Mouse (Mus musculus): ENCODE measurements at regions not wholly inside any gene's neighbourhood (a gene's known extent, or its start where the extent isn't known, plus 50 kb on each side); places are given as distances from the start of the nearest gene placed in this dataset.

DNA sequence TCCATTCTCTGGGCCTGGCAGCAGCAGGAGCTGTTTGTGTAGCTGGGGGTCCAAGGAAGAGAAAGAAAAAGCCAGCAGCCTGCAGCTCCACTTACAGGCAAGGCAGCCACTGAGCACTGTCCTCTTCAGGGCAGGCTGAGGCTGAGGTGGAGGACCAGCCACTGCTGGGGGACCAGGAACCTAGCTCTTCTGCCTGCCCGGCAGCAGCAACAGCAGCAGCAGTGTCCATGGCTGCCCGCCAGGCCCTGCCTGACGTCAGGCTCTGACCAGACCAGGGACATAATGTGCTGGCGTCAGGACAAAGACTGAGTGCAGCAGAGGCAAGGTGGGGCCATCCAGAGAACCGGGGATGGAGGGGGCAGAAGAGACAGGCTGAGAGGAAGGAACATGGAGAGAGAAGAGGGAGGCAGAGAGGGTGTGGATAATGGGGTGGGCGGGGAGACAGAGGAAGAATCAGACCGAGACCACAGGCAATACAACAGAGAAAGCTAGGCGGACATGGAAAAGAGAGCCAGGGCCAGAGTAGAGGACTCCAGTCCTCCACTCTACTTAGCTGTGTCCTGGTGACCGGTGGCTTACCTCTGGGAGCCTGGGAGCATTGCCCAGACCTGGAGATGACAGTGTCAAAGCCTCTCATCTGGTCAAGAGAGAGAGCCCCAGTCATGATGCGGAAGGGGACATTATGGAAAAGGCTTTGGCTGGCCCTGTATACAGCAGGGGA is 71.2 kb upstream of the Ptpn1 start:
- Histone ChIP-seq H3K4me1 (ENCODE audit: control insufficient read depth, insufficient read depth, low read length) (no peaks in the 10 kb centered on the region), H3K27ac (ENCODE audit: insufficient read depth, low read length) (no peak overlapping the region), H3K4me3 (ENCODE audit: insufficient read depth, low read length) (no peak overlapping the region)
- no peak for TF ChIP-seq CTCF (IDR thresholded peaks at IDR 0.05; ENCODE audit: extremely low read depth, insufficient read depth, low read length)
- no peak for TF ChIP-seq POLR2A (IDR thresholded peaks at IDR 0.05; ENCODE audit: extremely low read depth, insufficient read depth, low read length)

DNA sequence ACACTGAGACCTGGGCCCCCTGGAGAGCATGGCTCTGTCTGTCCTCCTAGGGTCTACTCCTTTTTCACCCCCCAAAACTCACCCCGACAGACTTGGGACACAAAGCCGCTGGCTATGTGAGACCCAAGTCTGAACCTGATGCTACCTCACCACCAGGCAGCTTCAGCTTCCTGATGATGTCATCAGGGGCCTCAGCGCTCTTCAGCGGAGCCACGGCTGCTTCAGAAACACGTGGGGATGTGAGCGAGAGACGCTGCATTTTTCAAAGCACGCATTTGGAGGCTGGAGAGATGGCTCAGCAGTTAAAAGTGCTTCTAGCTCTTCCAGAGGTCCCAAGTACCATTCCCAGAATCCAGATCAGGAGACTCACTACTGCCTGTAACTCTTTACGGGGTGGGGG is 72.3 kb upstream of the Ptpn1 start:
- TF ChIP-seq CTCF (IDR thresholded peaks at IDR 0.05; ENCODE audit: extremely low read depth, insufficient read depth, low read length) (no peak), POLR2A (IDR thresholded peaks at IDR 0.05; ENCODE audit: extremely low read depth, insufficient read depth, low read length) (no peak)
- Histone ChIP-seq H3K4me3 (ENCODE audit: insufficient read depth, low read length) (no peak overlapping the region), H3K4me1 (ENCODE audit: control insufficient read depth, insufficient read depth, low read length) (no peaks in the 10 kb centered on the region), H3K27ac (ENCODE audit: insufficient read depth, low read length) (no peak overlapping the region)

DNA sequence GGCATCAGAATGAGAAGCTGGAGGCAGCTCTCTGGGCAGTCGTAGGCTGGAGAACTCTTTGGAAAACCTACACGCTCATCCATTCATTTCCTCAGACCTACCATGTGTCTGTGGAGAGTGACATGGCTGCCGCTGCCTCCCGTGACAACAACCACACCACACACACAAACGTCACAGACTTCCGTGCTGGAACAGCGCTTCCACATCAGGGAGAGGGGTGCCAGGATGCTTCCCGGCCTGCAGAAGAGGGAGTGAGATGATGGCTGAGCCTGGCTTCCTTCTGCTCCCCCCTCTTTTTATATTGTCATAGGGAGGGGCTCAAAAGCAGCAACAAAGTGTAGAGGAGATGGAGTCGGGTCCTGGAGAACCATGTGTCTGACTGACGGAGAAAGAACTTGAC is 73.5 kb upstream of the Ptpn1 start:
- no peaks in the 10 kb centered on the region for H3K4me1 ChIP-seq (ENCODE audit: control insufficient read depth, insufficient read depth, low read length)
- no peak overlapping the region for H3K4me3 ChIP-seq (ENCODE audit: insufficient read depth, low read length)
- no peak overlapping the region for H3K27ac ChIP-seq (ENCODE audit: insufficient read depth, low read length)
- TF ChIP-seq POLR2A (IDR thresholded peaks at IDR 0.05; ENCODE audit: extremely low read depth, insufficient read depth, low read length) (no peak), CTCF (IDR thresholded peaks at IDR 0.05; ENCODE audit: extremely low read depth, insufficient read depth, low read length) (no peak)

DNA sequence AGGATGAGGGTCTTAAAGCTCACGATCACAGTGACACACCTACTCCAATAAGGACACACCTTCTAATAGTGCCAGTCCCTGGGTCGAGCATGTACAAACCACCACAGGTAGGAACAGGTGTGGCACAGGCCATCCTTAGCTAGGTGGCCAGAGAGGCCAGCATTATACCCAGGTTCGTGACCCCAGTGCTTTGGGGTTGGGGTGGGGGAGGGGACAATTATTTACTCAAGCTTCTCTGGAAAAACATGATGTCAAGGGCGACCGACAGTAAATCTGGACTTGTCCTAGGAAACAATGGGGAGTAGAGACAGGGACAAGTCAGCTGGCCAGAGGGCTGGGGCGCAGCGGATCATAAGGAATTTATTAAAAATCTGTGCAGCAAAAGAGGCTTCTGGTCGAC is 73.9 kb upstream of the Ptpn1 start:
- Histone ChIP-seq H3K4me3 (ENCODE audit: insufficient read depth, low read length) (no peak overlapping the region), H3K27ac (ENCODE audit: insufficient read depth, low read length) (no peak overlapping the region), H3K4me1 (ENCODE audit: control insufficient read depth, insufficient read depth, low read length) (no peaks in the 10 kb centered on the region)
- no peak for TF ChIP-seq POLR2A (IDR thresholded peaks at IDR 0.05; ENCODE audit: extremely low read depth, insufficient read depth, low read length)
- TF ChIP-seq CTCF (IDR thresholded peaks at IDR 0.05; ENCODE audit: extremely low read depth, insufficient read depth, low read length): no peak

DNA sequence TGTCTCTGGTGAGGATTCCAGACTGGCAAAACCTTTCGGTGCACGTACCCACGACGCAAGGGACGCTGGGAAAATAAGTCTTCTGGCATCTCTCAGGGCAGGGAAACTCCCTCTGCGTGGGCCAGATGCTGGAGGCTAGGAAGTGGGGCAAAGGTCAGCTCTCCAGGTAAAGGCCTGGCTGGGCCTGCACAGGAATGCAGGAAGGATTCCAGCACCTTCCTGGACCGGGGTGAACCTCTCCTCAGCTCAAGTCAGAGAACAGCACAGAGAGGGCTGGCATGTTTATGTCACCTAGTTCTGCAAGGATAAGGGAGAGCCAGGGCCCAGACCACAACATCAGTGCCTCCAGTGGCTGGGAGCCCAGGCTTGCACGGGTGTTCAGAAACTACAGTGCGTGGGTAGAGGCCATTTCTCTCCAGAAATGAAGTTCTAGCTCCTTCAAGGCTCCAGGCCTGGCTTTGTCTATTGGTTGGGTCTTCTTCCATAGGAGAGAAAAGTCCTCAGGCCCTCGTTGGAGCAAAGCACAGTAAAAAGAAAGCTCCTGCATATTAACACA is 74.9 kb upstream of the Ptpn1 start:
- no peak overlapping the region for H3K4me3 ChIP-seq (ENCODE audit: insufficient read depth, low read length)
- H3K4me1 ChIP-seq (ENCODE audit: control insufficient read depth, insufficient read depth, low read length): no peaks in the 10 kb centered on the region
- no peak overlapping the region for H3K27ac ChIP-seq (ENCODE audit: insufficient read depth, low read length)
- TF ChIP-seq POLR2A (IDR thresholded peaks at IDR 0.05; ENCODE audit: extremely low read depth, insufficient read depth, low read length) (no peak), CTCF (IDR thresholded peaks at IDR 0.05; ENCODE audit: extremely low read depth, insufficient read depth, low read length) (no peak)

DNA sequence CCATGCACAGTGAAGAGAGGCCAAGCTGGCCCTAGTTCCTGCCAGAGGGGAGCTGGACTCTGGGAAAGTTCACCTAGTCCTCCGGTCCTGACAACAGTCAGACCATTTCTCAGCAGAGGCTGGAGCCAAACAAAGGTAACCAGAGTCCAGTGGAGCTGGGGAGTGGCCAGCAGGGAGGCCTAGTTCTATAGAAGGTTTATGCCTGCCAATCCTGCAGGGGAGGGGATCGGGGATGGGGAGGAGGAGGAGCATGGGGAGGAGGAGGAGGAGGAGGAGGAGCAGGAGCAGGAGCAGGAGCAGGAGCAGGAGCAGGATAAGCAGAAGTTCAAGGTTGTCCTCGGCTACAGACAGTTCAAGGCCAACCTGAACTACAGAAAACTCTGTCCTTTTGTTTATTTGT is 75.8 kb upstream of the Ptpn1 start:
- TF ChIP-seq CTCF (IDR thresholded peaks at IDR 0.05; ENCODE audit: extremely low read depth, insufficient read depth, low read length): no peak
- TF ChIP-seq POLR2A (IDR thresholded peaks at IDR 0.05; ENCODE audit: extremely low read depth, insufficient read depth, low read length): no peak
- Histone ChIP-seq H3K4me1 (ENCODE audit: control insufficient read depth, insufficient read depth, low read length) (no peaks in the 10 kb centered on the region), H3K27ac (ENCODE audit: insufficient read depth, low read length) (no peak overlapping the region), H3K4me3 (ENCODE audit: insufficient read depth, low read length) (no peak overlapping the region)

DNA sequence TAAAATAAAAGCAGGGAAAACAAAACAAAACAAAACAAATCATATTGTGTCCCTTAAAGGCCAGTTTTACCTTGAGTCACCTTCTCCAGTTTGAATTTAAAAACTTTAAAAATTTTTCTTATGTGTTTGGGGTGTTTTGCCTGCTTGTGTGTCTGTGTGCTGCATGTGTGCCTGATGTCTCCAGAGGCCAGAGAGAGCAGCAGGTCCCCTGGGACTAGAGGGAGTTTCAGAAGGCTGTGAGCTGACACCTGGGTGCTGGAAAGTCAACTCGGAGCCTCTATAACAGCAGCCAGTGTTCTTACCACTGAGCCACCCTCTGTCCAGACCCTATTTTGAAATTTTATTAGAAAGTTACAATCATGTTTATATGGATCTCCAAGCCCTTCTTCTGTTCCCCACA is 77.8 kb upstream of the Ptpn1 start:
- no peak overlapping the region for H3K27ac ChIP-seq (ENCODE audit: insufficient read depth, low read length)
- H3K4me1 ChIP-seq (ENCODE audit: control insufficient read depth, insufficient read depth, low read length): no peaks in the 10 kb centered on the region
- H3K4me3 ChIP-seq (ENCODE audit: insufficient read depth, low read length): no peak overlapping the region
- no peak for TF ChIP-seq POLR2A (IDR thresholded peaks at IDR 0.05; ENCODE audit: extremely low read depth, insufficient read depth, low read length)
- no peak for TF ChIP-seq CTCF (IDR thresholded peaks at IDR 0.05; ENCODE audit: extremely low read depth, insufficient read depth, low read length)

DNA sequence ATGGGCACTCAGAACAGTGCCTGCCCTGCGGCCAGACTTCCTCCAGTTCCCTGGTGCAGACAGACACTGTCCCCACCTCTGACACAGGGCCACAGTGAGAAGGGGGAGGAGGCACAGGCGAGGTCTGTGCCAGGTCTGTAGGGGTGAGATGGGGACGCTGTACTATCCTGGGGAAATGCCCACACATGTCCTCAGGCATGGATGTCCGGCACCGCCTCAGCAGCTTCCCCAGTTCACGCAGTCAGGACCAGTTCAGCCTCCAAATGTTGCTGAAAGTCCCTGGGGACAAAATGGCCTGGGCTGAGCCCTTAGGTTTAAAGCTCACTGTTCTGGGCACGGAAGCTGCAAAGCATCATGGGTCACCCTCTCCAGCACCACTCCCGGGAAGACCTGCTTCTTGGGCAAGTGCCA is 78.4 kb upstream of the Ptpn1 start:
- Histone ChIP-seq H3K27ac (ENCODE audit: insufficient read depth, low read length) (no peak overlapping the region), H3K4me1 (ENCODE audit: control insufficient read depth, insufficient read depth, low read length) (no peaks in the 10 kb centered on the region), H3K4me3 (ENCODE audit: insufficient read depth, low read length) (no peak overlapping the region)
- TF ChIP-seq POLR2A (IDR thresholded peaks at IDR 0.05; ENCODE audit: extremely low read depth, insufficient read depth, low read length) (no peak), CTCF (IDR thresholded peaks at IDR 0.05; ENCODE audit: extremely low read depth, insufficient read depth, low read length) (no peak)

DNA sequence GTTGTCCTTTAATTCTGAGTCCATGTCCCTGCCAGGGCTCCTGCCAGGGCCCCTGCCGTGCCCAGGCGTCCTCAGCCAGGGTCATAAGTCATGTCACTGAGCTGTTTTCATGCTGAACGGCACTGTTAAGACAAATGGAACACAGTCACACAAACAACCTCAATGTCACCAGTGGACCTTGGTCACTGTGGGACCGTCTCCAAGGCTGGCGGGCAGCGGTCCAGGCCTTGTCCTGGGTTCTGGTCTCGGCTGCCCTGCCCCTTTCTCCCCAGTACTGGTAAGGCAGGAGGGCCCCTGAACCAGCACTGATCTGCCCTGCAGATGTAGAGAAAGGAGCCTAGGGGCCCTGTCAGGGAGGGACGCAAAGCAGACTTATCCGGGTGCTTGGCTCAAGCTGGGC is 79.3 kb upstream of the Ptpn1 start:
- no peak overlapping the region for H3K27ac ChIP-seq (ENCODE audit: insufficient read depth, low read length)
- TF ChIP-seq POLR2A (IDR thresholded peaks at IDR 0.05; ENCODE audit: extremely low read depth, insufficient read depth, low read length): no peak
- TF ChIP-seq CTCF (IDR thresholded peaks at IDR 0.05; ENCODE audit: extremely low read depth, insufficient read depth, low read length): no peak
- H3K4me1 ChIP-seq (ENCODE audit: control insufficient read depth, insufficient read depth, low read length): no peaks in the 10 kb centered on the region
- no peak overlapping the region for H3K4me3 ChIP-seq (ENCODE audit: insufficient read depth, low read length)

DNA sequence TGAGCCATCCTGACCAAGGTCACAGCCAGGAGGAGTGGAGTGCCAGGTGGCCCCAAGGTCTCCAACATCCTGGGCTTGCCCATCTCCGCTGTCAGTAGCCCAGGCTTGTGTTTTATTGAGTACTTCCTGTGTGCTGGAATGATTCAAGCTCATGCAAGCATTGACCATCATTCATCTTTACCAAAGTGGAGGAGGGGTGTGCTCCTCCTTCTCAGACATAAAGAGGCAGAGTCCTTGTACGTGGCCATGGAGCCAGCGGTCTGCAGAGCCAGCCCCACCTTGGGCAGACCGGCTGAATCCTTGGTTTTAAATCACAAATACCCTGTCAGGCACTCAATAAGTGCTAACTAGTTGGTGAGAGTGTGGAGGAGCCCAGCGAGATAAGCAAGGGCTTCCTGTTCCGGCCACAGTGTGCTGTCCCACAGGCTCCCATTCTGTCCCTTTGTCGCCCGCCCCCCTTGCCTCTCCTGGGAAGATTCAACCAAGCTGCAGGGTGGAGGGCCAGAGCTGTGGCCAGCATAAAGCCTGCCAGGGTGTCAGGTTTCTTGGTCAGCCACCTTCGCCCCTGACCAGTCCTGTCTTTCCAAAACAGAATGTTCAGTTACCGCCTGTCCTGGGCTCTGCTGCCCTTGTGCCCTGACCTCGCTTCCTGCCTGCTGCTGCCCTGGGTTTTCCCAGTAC is 80.5 kb upstream of the Ptpn1 start:
- TF ChIP-seq POLR2A (IDR thresholded peaks at IDR 0.05; ENCODE audit: extremely low read depth, insufficient read depth, low read length) (no peak), CTCF (IDR thresholded peaks at IDR 0.05; ENCODE audit: extremely low read depth, insufficient read depth, low read length) (no peak)
- Histone ChIP-seq H3K27ac (ENCODE audit: insufficient read depth, low read length) (no peak overlapping the region), H3K4me1 (ENCODE audit: control insufficient read depth, insufficient read depth, low read length) (no peaks in the 10 kb centered on the region), H3K4me3 (ENCODE audit: insufficient read depth, low read length) (no peak overlapping the region)
